Mouse (Mus musculus) myocyte (in vitro differentiated cells): Measurements from ENCODE around the gene Ubfd1.

ENCODE experiments used
- E2F4 ChIP-seq: IDR thresholded peaks from one replicate; pipeline ENCODE4 v1.6.1; 2011; ENCODE audit warnings: mild to moderate bottlenecking, control low read depth, moderate library complexity; ENCODE audit not compliant: insufficient read depth
- MAX ChIP-seq: IDR thresholded peaks from one replicate; pipeline ENCODE4 v1.6.1; 2011; ENCODE audit warnings: low read depth, mild to moderate bottlenecking, control low read depth
- MYOD1 ChIP-seq, 3 experiments: IDR thresholded peaks; one replicate each; pipeline ENCODE4 v1.6.1; 2011; ENCODE audit warnings: control low read depth in 2 of 3, low read depth in 2 of 3, mild to moderate bottlenecking in 2 of 3, moderate library complexity in 1 of 3; ENCODE audit not compliant: insufficient read length in 2 of 3, control insufficient read depth in 1 of 3
- MYOG ChIP-seq, 3 experiments: IDR thresholded peaks; one replicate each; pipeline ENCODE4 v1.6.1; 2011; ENCODE audit warnings: control low read depth in 2 of 3, low read depth in 2 of 3, mild to moderate bottlenecking in 2 of 3; ENCODE audit not compliant: insufficient read length in 2 of 3, control insufficient read depth in 1 of 3, insufficient read depth in 1 of 3
- POLR2A ChIP-seq: IDR thresholded peaks from one replicate; pipeline ENCODE4 v1.6.1; 2011; ENCODE audit warnings: low read depth, mild to moderate bottlenecking, control low read depth, moderate library complexity; ENCODE audit not compliant: insufficient read length
- POLR2AphosphoS2 ChIP-seq: IDR thresholded peaks from one replicate; pipeline ENCODE4 v1.6.1; 2011; ENCODE audit warnings: low read depth, control low read depth; ENCODE audit not compliant: insufficient read length
- TCF12 ChIP-seq: IDR thresholded peaks from one replicate; pipeline ENCODE4 v1.6.1; 2011; ENCODE audit warnings: mild to moderate bottlenecking, control low read depth; ENCODE audit not compliant: poor library complexity, insufficient read depth, severe bottlenecking
- USF1 ChIP-seq: IDR thresholded peaks from one replicate; pipeline ENCODE4 v1.6.1; 2011; ENCODE audit warnings: low read depth, mild to moderate bottlenecking, control low read depth, moderate library complexity

- TF ChIP-seq POLR2A = peak; percentile 74
- peak; percentile 57 for TF ChIP-seq E2F4
- TF ChIP-seq TCF12 = no peak
- TF ChIP-seq POLR2AphosphoS2 = peak; percentile 68
- no peak for TF ChIP-seq USF1
- peak in 2 of 3 experiments; percentile 9 to 38 for TF ChIP-seq MYOG (IDR thresholded peaks at IDR 0.05; ENCODE audit: control insufficient read depth in 1 of 3, insufficient read depth in 1 of 3, insufficient read length in 2 of 3, low read depth in 2 of 3)
- no peak for TF ChIP-seq MAX
- peak in 1 of 3 experiments; percentile 13 for TF ChIP-seq MYOD1 (IDR thresholded peaks at IDR 0.05; ENCODE audit: control insufficient read depth in 1 of 3, insufficient read length in 2 of 3, low read depth in 2 of 3)
Observed at GRCm38 (mm10) chr7:122101747-122102244, 34.8 kb downstream of the Ubfd1 start, which contains the start of gene Ndufab1.
